Mouse (Mus musculus) embryonic fibroblast, embryonic 13.5 days (primary cell): Measurements from ENCODE around the gene Gpank1.

Experiments used
- CTCF ChIP-seq: IDR thresholded peaks from 2 replicates; pipeline ENCODE4 v1.5.1; 2011; ENCODE audit warnings: mild to moderate bottlenecking, control low read depth, low read length, moderate library complexity, borderline replicate concordance; ENCODE audit not compliant: insufficient read depth
- POLR2A ChIP-seq: IDR thresholded peaks from 2 replicates; pipeline ENCODE4 v1.6.1; 2011; ENCODE audit warnings: low read depth, mild to moderate bottlenecking, control low read depth, low read length, moderate library complexity

DNA sequence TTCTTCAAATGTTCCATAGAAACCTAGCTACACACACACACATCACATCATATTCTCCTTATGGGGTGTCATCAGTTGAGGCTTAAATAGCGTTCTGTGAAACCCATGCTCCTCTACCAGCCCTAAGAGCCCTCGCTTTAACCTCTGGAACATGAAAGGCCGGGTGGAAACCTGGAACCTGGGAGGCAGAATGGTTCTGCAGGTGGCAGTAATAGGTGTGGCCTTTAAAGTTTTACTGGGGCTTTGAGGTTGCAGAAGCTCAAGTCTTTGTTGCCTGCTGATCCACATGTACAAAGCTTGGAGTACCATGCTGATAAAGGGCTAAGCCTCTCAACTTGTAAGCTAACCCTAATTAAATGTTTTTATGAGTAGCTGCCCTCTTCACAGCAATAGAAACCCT lies 26.1 kb downstream of the Gpank1 start:
- TF ChIP-seq POLR2A (no peak), CTCF (no peak)
